24 mouse cellular contexts compared by ENCODE assay signal in genomic region chr1:193380877-193381276, GRCm38 (mm10). TPM values are rescaled to one million over a fixed set of nuclear protein-coding genes. Genes with fewer than 3 reads are reported as not detected.
DNase-seq lines count a peak whose midpoint lies in the region; ATAC-seq and TF ChIP-seq lines count a peak whose summit lies in the region.
"Had no signal": no experiment of that assay in that cellular context is flagged by ENCODE, and none has a peak within 500 bp of the region (broad histone marks: within the 10 kb centered on the region; RNA-seq: fewer than 3 reads in every experiment).

No protein-coding gene starts in this region.

- TF ChIP-seq CTCF in forebrain, postnatal 0 days (IDR thresholded peaks at IDR 0.05; ENCODE audit: low read depth), result no peak
- no peak for TF ChIP-seq CTCF in layer of hippocampus, adult 2 months (conservative IDR thresholded peaks at IDR 0.05)

- no peak overlapping the region for H3K9ac ChIP-seq in forebrain, postnatal 0 days
- no peak overlapping the region for H3K9ac ChIP-seq in forebrain, embryonic 15.5 days (replicated peaks)
- H3K9ac ChIP-seq: embryonic facial prominence, embryonic 12.5 days; forebrain, embryonic 13.5 days had no signal

- DNase-seq in forebrain, postnatal 0 days, result peak; percentile 29
- DNase-seq in layer of hippocampus, adult 2 months (ENCODE audit: low spot score in 2 of 2), result no peak
- DNase-seq in layer of hippocampus, adult 8-10 months (ENCODE audit: low spot score in 2 of 2), result no peak
- DNase-seq: adrenal gland, adult 8-10 months; adrenal gland, postnatal 14 days; adrenal gland, postnatal 36 days; B cell, adult 2 months; cerebellum, adult 11 months; cerebellum, adult 18-20 months; cerebellum, adult 8-10 months; cerebellum, adult 9-11 months; cerebellum, postnatal 14 days; cerebellum, postnatal 36 days; embryo, embryonic 11 days had no signal

- no peak overlapping the region for H3K4me2 ChIP-seq in forebrain, postnatal 0 days (ENCODE audit: low read depth)
- H3K4me2 ChIP-seq in forebrain, embryonic 15.5 days (replicated peaks), result no peak overlapping the region
- H3K4me2 ChIP-seq: embryonic facial prominence, embryonic 12.5 days; forebrain, embryonic 13.5 days had no signal

- H3K4me3 ChIP-seq in forebrain, postnatal 0 days (ENCODE audit: low read depth, low read length), result no peak overlapping the region
- H3K4me3 ChIP-seq in forebrain, embryonic 15.5 days, result no peak overlapping the region
- no peak overlapping the region for H3K4me3 ChIP-seq in layer of hippocampus, adult 2 months
- H3K4me3 ChIP-seq: embryonic facial prominence, embryonic 12.5 days; forebrain, embryonic 13.5 days had no signal

- H3K9me3 ChIP-seq in forebrain, postnatal 0 days (ENCODE audit: low read length), result no peaks in the 10 kb centered on the region
- no peaks in the 10 kb centered on the region for H3K9me3 ChIP-seq in forebrain, embryonic 15.5 days
- H3K9me3 ChIP-seq: embryonic facial prominence, embryonic 12.5 days; forebrain, embryonic 13.5 days; G1E had no signal

- H3K4me1 ChIP-seq in forebrain, postnatal 0 days (ENCODE audit: insufficient read depth), result peaks cover 12% of the 10 kb centered on the region; the same call in 1 of the 2 replicates
- peaks cover 23% of the 10 kb centered on the region for H3K4me1 ChIP-seq in forebrain, embryonic 15.5 days

- WGBS in forebrain, postnatal 0 days, result 71% methylated on average over 5 of the region's 5 CpGs
- 69% methylated on average over 5 of the region's 5 CpGs for WGBS in forebrain, embryonic 15.5 days

- H3K27me3 ChIP-seq in forebrain, postnatal 0 days (ENCODE audit: insufficient read depth, low read length), result no peaks in the 10 kb centered on the region
- H3K27me3 ChIP-seq in forebrain, embryonic 15.5 days, result no peaks in the 10 kb centered on the region
- H3K27me3 ChIP-seq: embryonic facial prominence, embryonic 12.5 days; Patski had no signal

- ATAC-seq in forebrain, postnatal 0 days, result peak; percentile 40
- no peak for ATAC-seq in forebrain, embryonic 15.5 days (replicated peaks)
- no peak for ATAC-seq in megakaryocyte, adult 5-6 weeks (ENCODE audit: poor library complexity, severe bottlenecking)
- ATAC-seq: activated CD4-positive, CD25-positive, alpha-beta regulatory T cell, adult 4 months; CD4-positive, CD25-positive, alpha-beta regulatory T cell, adult 4 months; forebrain, embryonic 13.5 days; forebrain, embryonic 16.5 days; Patski had no signal

- no peaks in the 10 kb centered on the region for H3K36me3 ChIP-seq in forebrain, postnatal 0 days (ENCODE audit: insufficient read depth)
- no peaks in the 10 kb centered on the region for H3K36me3 ChIP-seq in forebrain, embryonic 15.5 days
- H3K36me3 ChIP-seq: embryonic facial prominence, embryonic 12.5 days; G1E had no signal

- no peak overlapping the region for H3K27ac ChIP-seq in forebrain, postnatal 0 days (ENCODE audit: low read depth, low read length)
- no peak overlapping the region for H3K27ac ChIP-seq in forebrain, embryonic 15.5 days (replicated peaks)
- H3K27ac ChIP-seq in layer of hippocampus, adult 2 months, result peak overlapping the region; percentile 21; the same call in 1 of the 2 replicates
- H3K27ac ChIP-seq: forebrain, embryonic 13.5 days had no signal

RNA-seq across cellular contexts. Expression of gene Camk1g, which starts 10.8 kb away (rescaled TPM):
- total RNA-seq in forebrain, postnatal 0 days (2014; rRNA removed), result 50.3 and 56.1 TPM in 2 replicates
- 37.4 and 46.0 TPM in 2 replicates for polyA plus RNA-seq in forebrain, postnatal 0 days (2015; fragmentation: Nextera tagmentation; extraction: Ambion mirVana)
- polyA plus RNA-seq in forebrain, embryonic 15.5 days (2015; fragmentation: Nextera tagmentation; extraction: Ambion mirVana), result 43.6 and 44.8 TPM in 2 replicates
- 10 to 100 TPM; 23.6 to 24.4 TPM for total RNA-seq in layer of hippocampus, adult 2 months (2021)
- total RNA-seq in layer of hippocampus, adult 8-10 months (2022), result 10 to 100 TPM; 22.5 to 31.6 (median 27.1) TPM
- not detected in 2 replicates for total RNA-seq in megakaryocyte, adult 5-6 weeks (2015)
- not detected in 2 replicates for total RNA-seq in megakaryocyte, adult 5-6 weeks (2017)
- total RNA-seq: CH12.LX, G1E had no signal
- polyA plus RNA-seq: activated CD4-positive, CD25-positive, alpha-beta regulatory T cell, adult 4 months; CD4-positive, CD25-positive, alpha-beta regulatory T cell, adult 4 months; G1E had no signal

Comparison
In these comparisons a context has a peak if more than half of its experiments do, and no peak if none do; other contexts are left out.
1. RNA of gene Camk1g, which starts 10.8 kb away (total RNA-seq): 50.3 to 56.1 TPM in forebrain, postnatal 0 days, 22.5 to 31.6 TPM in layer of hippocampus, adult 8-10 months and 23.6 to 24.4 TPM in layer of hippocampus, adult 2 months; not detected in megakaryocyte, adult 5-6 weeks; every median in the first group is over 10 times any median in the second.